Mouse (Mus musculus): ENCODE data around the gene Ifnab.

GRCm38 (mm10) chr4:88644359-88644758 is 46.8 kb downstream of the Ifnab start, which contains the start of gene Ifna13:
- TF ChIP-seq GATA1 (IDR thresholded peaks at IDR 0.05; ENCODE audit: borderline replicate concordance, low read length) (no peak), FLI1 (IDR thresholded peaks at IDR 0.05; ENCODE audit: low read length) (no peak)

Data from megakaryocyte, embryonic 14.5 days (primary cell).